Mouse (Mus musculus): Measurements from ENCODE around the gene Bag1. TPM values are rescaled to one million over a fixed set of nuclear protein-coding genes. Genes with fewer than 3 reads are reported as not detected.

Bag1 gene
- polyA plus RNA-seq (2017; shearing (Covaris generic)), result 100 to 1,000 TPM; 200 to 201 TPM

GRCm38 (mm10) chr4:40948160-40948708, at the start of gene Bag1, which contains the start of gene Chmp5:
Gene Bag1, minus strand, starts transcription at chr4:40948294.
Gene Chmp5, plus strand, starts transcription at chr4:40948407.

DNA sequence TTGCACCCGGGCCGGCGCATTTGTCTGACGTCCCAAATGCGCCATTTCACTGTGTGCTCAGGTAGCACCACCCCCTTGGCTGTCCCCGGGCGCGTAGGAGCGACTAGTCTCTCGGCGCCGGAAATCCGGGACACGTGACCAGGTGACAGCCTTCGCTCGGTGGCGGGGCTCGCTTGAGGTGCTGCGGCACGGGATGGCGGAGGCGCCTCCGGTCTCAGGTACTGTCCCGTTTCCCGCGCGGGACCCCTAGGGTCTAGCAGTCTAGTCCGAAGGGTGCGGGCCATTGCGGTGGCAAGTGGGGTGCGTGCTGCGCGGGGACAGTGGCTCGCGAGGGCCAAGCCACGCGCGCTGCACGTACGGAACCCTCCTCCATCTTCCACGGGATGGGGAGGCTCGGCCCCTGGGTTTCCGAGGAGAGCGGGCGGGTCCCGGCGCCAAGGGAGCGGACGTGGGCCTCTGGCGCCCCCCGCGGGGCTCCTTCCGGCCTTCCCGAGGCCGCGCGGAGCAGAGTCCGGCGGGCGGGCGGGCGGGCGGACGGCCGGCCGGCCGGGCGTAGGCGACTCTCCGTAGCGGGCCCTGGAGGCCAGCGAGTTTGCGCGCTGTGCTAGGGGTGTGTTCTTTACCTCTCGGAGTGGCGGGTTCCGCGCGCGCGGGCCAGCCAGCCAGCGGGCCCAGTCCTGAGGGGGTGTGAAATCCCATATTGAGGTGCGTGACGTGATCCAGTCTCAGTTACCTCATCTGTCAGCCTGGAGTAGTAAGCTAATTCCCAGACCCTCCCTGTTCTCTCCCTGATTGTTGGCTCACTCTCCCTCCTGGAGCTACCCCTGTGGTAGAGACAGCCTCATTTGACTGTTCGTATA, 23.0 kb upstream of the Bag1 start, which contains the start of gene Nfx1:
Gene Nfx1, plus strand, starts transcription at position 65 of the 860 bp plus-strand sequence.

GRCm38 (mm10) chr4:40919785-40920184, 28.3 kb downstream of the Bag1 start, which contains the start of gene Spink4:
Gene Spink4, plus strand, starts transcription at chr4:40920052.

Other genes starting within 250 kb of the Bag1 start
- gene Aptx, start 245.1 kb downstream of the Bag1 start, polyA plus RNA-seq (2017; shearing (Covaris generic)), result 10 to 100 TPM; 28.8 to 31.3 TPM
- 100 to 1,000 TPM; 302 to 520 TPM for gene Dnaja1, start 226.1 kb downstream of the Bag1 start, polyA plus RNA-seq (2017; shearing (Covaris generic))
- gene Smu1, start 190.4 kb downstream of the Bag1 start, polyA plus RNA-seq (2017; shearing (Covaris generic)), result 100 to 1,000 TPM; 129 to 136 TPM
- 10 to 100 TPM; 56.0 to 91.2 TPM for gene B4galt1, start 94.3 kb downstream of the Bag1 start, polyA plus RNA-seq (2017; shearing (Covaris generic))
- gene Spink4, start 28.2 kb downstream of the Bag1 start, polyA plus RNA-seq (2017; shearing (Covaris generic)), result not detected
- gene Chmp5, start 113 bp upstream of the Bag1 start, polyA plus RNA-seq (2017; shearing (Covaris generic)), result 10 to 100 TPM; 85.1 to 91.0 TPM
- 100 to 1,000 TPM in 1 of 2 experiments, 10 to 100 TPM in 1; 93.4 to 103 TPM for gene Nfx1, start 22.6 kb upstream of the Bag1 start, polyA plus RNA-seq (2017; shearing (Covaris generic))
- under 1 TPM; 0.37 to 0.44 TPM for gene Aqp7, start 99.8 kb upstream of the Bag1 start, polyA plus RNA-seq (2017; shearing (Covaris generic))
- 10 to 100 TPM; 12.6 to 20.1 TPM for gene Aqp3, start 149.9 kb upstream of the Bag1 start, polyA plus RNA-seq (2017; shearing (Covaris generic))
- 10 to 100 TPM; 41.8 to 45.2 TPM for gene Nol6, start 176.2 kb upstream of the Bag1 start, polyA plus RNA-seq (2017; shearing (Covaris generic))
- 100 to 1,000 TPM; 133 to 136 TPM for gene Ube2r2, start 187.4 kb upstream of the Bag1 start, polyA plus RNA-seq (2017; shearing (Covaris generic))

Data from inflammation-experienced regulatory T-cells (primary cell).